Mouse (Mus musculus) lung, embryonic 14.5 days (tissue): ENCODE data around the gene Tssk2. TPM values are rescaled to one million over a fixed set of nuclear protein-coding genes. Genes with fewer than 3 reads are reported as not detected.
A peak's percentile ranks its signal among the peaks of the same experiment; 100 is the strongest.

ENCODE experiments used
- ATAC-seq: fragments of 200-750 bp; cut with Nextera tagmentation; 2 replicates; pipeline ENCODE4 v1.8.0; 2017; ENCODE audit warnings: mild to moderate bottlenecking, moderate TSS enrichment, moderate library complexity; ENCODE audit not compliant: insufficient read depth
- DNase-seq: peaks from one replicate; pipeline ENCODE4 v3.0.0-alpha.2; 2015
- H3K27ac ChIP-seq: fragments of 300-500 bp; sonication (generic); 2 replicates; pipeline ENCODE4 v1.5.1; 2014; ENCODE audit warnings: low read depth, mild to moderate bottlenecking, moderate library complexity
- H3K27me3 ChIP-seq: fragments of 300-500 bp; sonication (generic); 2 replicates; pipeline ENCODE4 v1.6.1; 2014; ENCODE audit warnings: low read length, control low read depth; ENCODE audit not compliant: insufficient read depth
- H3K36me3 ChIP-seq: fragments of 300-500 bp; sonication (generic); 2 replicates; pipeline ENCODE4 v1.6.1; 2014; ENCODE audit warnings: control low read depth; ENCODE audit not compliant: insufficient read depth
- H3K4me1 ChIP-seq: fragments of 300-500 bp; sonication (generic); 2 replicates; pipeline ENCODE4 v1.6.1; 2014; ENCODE audit warnings: antibody characterized with exemption, control low read depth; ENCODE audit not compliant: insufficient read depth
- H3K4me2 ChIP-seq: fragments of 300-500 bp; sonication (generic); 2 replicates; pipeline ENCODE4 v1.6.1; 2014; ENCODE audit warnings: mild to moderate bottlenecking
- H3K4me3 ChIP-seq: fragments of 300-500 bp; sonication (generic); 2 replicates; pipeline ENCODE4 v1.5.1; 2014; ENCODE audit warnings: low read depth, low read length
- H3K9ac ChIP-seq: fragments of 300-500 bp; sonication (generic); 2 replicates; pipeline ENCODE4 v1.6.1; 2014
- H3K9me3 ChIP-seq: fragments of 300-500 bp; sonication (generic); 2 replicates; pipeline ENCODE4 v1.6.1; 2016; ENCODE audit warnings: low read depth, low read length, control low read depth
- CTCF ChIP-seq: IDR thresholded peaks from 2 replicates; pipeline ENCODE4 v1.5.1; 2016; ENCODE audit warnings: antibody characterized with exemption, low read depth
- WGBS: fragments of 180-500 bp; shearing (Covaris S2); extraction: QIAGEN DNeasy Blood & Tissue Kit; methylation state at CpG from one replicate; pipeline ENCODE4 v1.1.7; 2014; 5-methylcytosine and 5-hydroxymethylcytosine counted together
- polyA plus RNA-seq: library from polyadenylated mRNA; unstranded; fragments of >200 nt; fragmentation: Nextera tagmentation; extraction: Ambion mirVana; gene quantifications from 2 replicates; pipeline ENCODE4 v1.2.1, GENCODE M21; 2014

Tssk2 gene
- polyA plus RNA-seq, 1 experiment from 2014 or later = not detected

GRCm38 (mm10) chr16:17933594-17934444 lies 35.4 kb downstream of the Tssk2 start:
- H3K9ac ChIP-seq = no peak overlapping the region
- 58% methylated on average over 9 of the region's 9 CpGs for WGBS
- H3K4me2 ChIP-seq = no peak overlapping the region
- H3K9me3 ChIP-seq = no peaks in the 10 kb centered on the region
- no peaks in the 10 kb centered on the region for H3K4me1 ChIP-seq
- ATAC-seq (no peak), DNase-seq (no peak)
- no peak overlapping the region for H3K4me3 ChIP-seq
- TF ChIP-seq CTCF = no peak
- H3K27me3 ChIP-seq = peaks cover 4% of the 10 kb centered on the region; the same call in 1 of the 2 replicates
- no peaks in the 10 kb centered on the region for H3K36me3 ChIP-seq
- no peak overlapping the region for H3K27ac ChIP-seq

- Histone ChIP-seq H3K4me2 (no peak overlapping the region), H3K36me3 (no peaks in the 10 kb centered on the region), H3K27ac (no peak overlapping the region), H3K4me3 (no peak overlapping the region), H3K4me1 (no peaks in the 10 kb centered on the region), H3K27me3 (peaks cover 4% of the 10 kb centered on the region; the same call in 1 of the 2 replicates), H3K9ac (no peak overlapping the region), H3K9me3 (no peaks in the 10 kb centered on the region)
- 50% methylated on average over 3 of the region's 3 CpGs for WGBS
- DNase-seq (no peak), ATAC-seq (no peak)
- TF ChIP-seq CTCF = no peak
Measured at GRCm38 (mm10) chr16:17934445-17934910, 36.0 kb downstream of the Tssk2 start.

- no peak for ATAC-seq
- H3K9me3 ChIP-seq = no peaks in the 10 kb centered on the region
- no peaks in the 10 kb centered on the region for H3K4me1 ChIP-seq
- H3K4me2 ChIP-seq = no peak overlapping the region
- no peak overlapping the region for H3K27ac ChIP-seq
- H3K27me3 ChIP-seq = peaks cover 4% of the 10 kb centered on the region; the same call in 1 of the 2 replicates
- no peak overlapping the region for H3K9ac ChIP-seq
- no peak overlapping the region for H3K4me3 ChIP-seq
- no peak for DNase-seq
- TF ChIP-seq CTCF = no peak
- H3K36me3 ChIP-seq = no peaks in the 10 kb centered on the region
- WGBS = 69% methylated on average over 10 of the region's 10 CpGs
Measured at GRCm38 (mm10) chr16:17936776-17937175, 38.3 kb downstream of the Tssk2 start.

GRCm38 (mm10) chr16:17938187-17938586 lies 39.8 kb downstream of the Tssk2 start:
- ATAC-seq (no peak), DNase-seq (no peak)
- no peak overlapping the region for H3K27ac ChIP-seq
- H3K4me3 ChIP-seq = no peak overlapping the region
- H3K9me3 ChIP-seq = no peaks in the 10 kb centered on the region
- H3K9ac ChIP-seq = no peak overlapping the region
- H3K4me1 ChIP-seq = no peaks in the 10 kb centered on the region
- peaks cover 4% of the 10 kb centered on the region; the same call in 1 of the 2 replicates for H3K27me3 ChIP-seq
- H3K36me3 ChIP-seq = no peaks in the 10 kb centered on the region
- TF ChIP-seq CTCF = no peak
- no peak overlapping the region for H3K4me2 ChIP-seq
- 60% methylated on average over 7 of the region's 7 CpGs for WGBS

- Histone ChIP-seq H3K9me3 (no peaks in the 10 kb centered on the region), H3K36me3 (no peaks in the 10 kb centered on the region), H3K27me3 (peaks cover 4% of the 10 kb centered on the region; the same call in 1 of the 2 replicates), H3K9ac (0 out of 2 replicates have a peak overlapping the region, but pooled peaks have one; percentile 1), H3K4me1 (no peaks in the 10 kb centered on the region), H3K4me2 (no peak overlapping the region), H3K4me3 (no peak overlapping the region), H3K27ac (peak overlapping the region; percentile 54; the same call in 1 of the 2 replicates)
- DNase-seq (peak; percentile 82), ATAC-seq (peak; percentile 93)
- TF ChIP-seq CTCF = peak; percentile 80
- 10% methylated on average over 7 of the region's 7 CpGs for WGBS
Measured at GRCm38 (mm10) chr16:17938821-17939220, 40.4 kb downstream of the Tssk2 start.

- DNase-seq (peak; percentile 44), ATAC-seq (peak; percentile 60)
- Histone ChIP-seq H3K27ac (peak overlapping the region; percentile 54; the same call in 1 of the 2 replicates), H3K9ac (no peak overlapping the region), H3K4me2 (no peak overlapping the region), H3K4me1 (no peaks in the 10 kb centered on the region), H3K9me3 (no peaks in the 10 kb centered on the region), H3K27me3 (peaks cover 4% of the 10 kb centered on the region; the same call in 1 of the 2 replicates), H3K36me3 (no peaks in the 10 kb centered on the region), H3K4me3 (no peak overlapping the region)
- 32% methylated on average over 9 of the region's 9 CpGs for WGBS
- no peak for TF ChIP-seq CTCF
Measured at GRCm38 (mm10) chr16:17939255-17939751, 40.9 kb downstream of the Tssk2 start.

GRCm38 (mm10) chr16:17943466-17943865 lies 45.0 kb downstream of the Tssk2 start:
- H3K9ac ChIP-seq = no peak overlapping the region
- H3K27me3 ChIP-seq = no peaks in the 10 kb centered on the region
- WGBS = 59% methylated on average over 8 of the region's 8 CpGs
- no peak for DNase-seq
- H3K4me3 ChIP-seq = no peak overlapping the region
- H3K4me2 ChIP-seq = no peak overlapping the region
- TF ChIP-seq CTCF = no peak
- H3K9me3 ChIP-seq = no peaks in the 10 kb centered on the region
- no peaks in the 10 kb centered on the region for H3K4me1 ChIP-seq
- no peaks in the 10 kb centered on the region for H3K36me3 ChIP-seq
- no peak for ATAC-seq
- H3K27ac ChIP-seq = no peak overlapping the region
